Mouse (Mus musculus) myocyte (in vitro differentiated cells): ENCODE data around the gene Lamb3.

ENCODE experiments used
- CEBPB ChIP-seq: IDR thresholded peaks from 2 replicates; pipeline ENCODE4 v1.6.1; 2011; ENCODE audit warnings: mild to moderate bottlenecking, moderate library complexity; ENCODE audit not compliant: poor library complexity, insufficient read depth, severe bottlenecking
- MAX ChIP-seq: IDR thresholded peaks from one replicate; pipeline ENCODE4 v1.6.1; 2011; ENCODE audit warnings: low read depth, mild to moderate bottlenecking, control low read depth
- MYOD1 ChIP-seq, 3 experiments: IDR thresholded peaks; one replicate each; pipeline ENCODE4 v1.6.1; 2011; ENCODE audit warnings: control low read depth in 2 of 3, low read depth in 2 of 3, mild to moderate bottlenecking in 2 of 3, moderate library complexity in 1 of 3; ENCODE audit not compliant: insufficient read length in 2 of 3, control insufficient read depth in 1 of 3
- MYOG ChIP-seq, 3 experiments: IDR thresholded peaks; one replicate each; pipeline ENCODE4 v1.6.1; 2011; ENCODE audit warnings: control low read depth in 2 of 3, low read depth in 2 of 3, mild to moderate bottlenecking in 2 of 3; ENCODE audit not compliant: insufficient read length in 2 of 3, control insufficient read depth in 1 of 3, insufficient read depth in 1 of 3
- POLR2A ChIP-seq: IDR thresholded peaks from one replicate; pipeline ENCODE4 v1.6.1; 2011; ENCODE audit warnings: low read depth, mild to moderate bottlenecking, control low read depth, moderate library complexity; ENCODE audit not compliant: insufficient read length
- POLR2AphosphoS2 ChIP-seq: IDR thresholded peaks from one replicate; pipeline ENCODE4 v1.6.1; 2011; ENCODE audit warnings: low read depth, control low read depth; ENCODE audit not compliant: insufficient read length
- REST ChIP-seq: IDR thresholded peaks from one replicate; pipeline ENCODE4 v1.6.1; 2011; ENCODE audit warnings: mild to moderate bottlenecking, control low read depth, moderate library complexity; ENCODE audit not compliant: insufficient read depth, insufficient read length
- SRF ChIP-seq: IDR thresholded peaks from one replicate; pipeline ENCODE4 v1.6.1; 2011; ENCODE audit warnings: low read depth; ENCODE audit not compliant: control insufficient read depth, insufficient read length
- TCF12 ChIP-seq: IDR thresholded peaks from one replicate; pipeline ENCODE4 v1.6.1; 2011; ENCODE audit warnings: mild to moderate bottlenecking, control low read depth; ENCODE audit not compliant: poor library complexity, insufficient read depth, severe bottlenecking
- TCF3 ChIP-seq: IDR thresholded peaks from one replicate; pipeline ENCODE4 v1.6.1; 2011; ENCODE audit warnings: low read depth, control low read depth; ENCODE audit not compliant: insufficient read length
- USF1 ChIP-seq: IDR thresholded peaks from one replicate; pipeline ENCODE4 v1.6.1; 2011; ENCODE audit warnings: low read depth, mild to moderate bottlenecking, control low read depth, moderate library complexity

DNA sequence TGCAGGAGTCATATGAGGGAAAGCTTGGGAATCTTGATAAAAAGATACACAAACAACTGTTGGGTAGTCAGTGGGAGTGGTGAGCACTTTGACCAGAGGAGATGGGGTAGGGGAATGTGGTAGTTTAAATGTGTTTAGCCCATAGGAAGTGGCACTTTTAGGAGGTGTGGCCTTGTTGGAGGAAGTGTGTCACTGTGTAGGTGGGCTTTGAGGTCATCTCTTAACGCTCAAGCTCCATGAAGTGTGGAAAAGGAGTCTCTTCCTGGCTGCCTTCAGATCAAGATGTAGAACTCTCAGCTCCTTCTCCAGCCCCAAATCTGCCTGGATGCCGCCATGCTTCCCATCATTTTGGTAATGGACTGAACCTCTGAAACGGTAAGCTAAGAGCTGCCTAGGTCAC lies at the start of gene Lamb3:
- TF ChIP-seq USF1, result no peak
- TF ChIP-seq TCF12, result no peak
- TF ChIP-seq SRF, result no peak
- TF ChIP-seq MAX, result no peak
- no peak for TF ChIP-seq CEBPB
- TF ChIP-seq POLR2A, result no peak
- no peak for TF ChIP-seq TCF3
- TF ChIP-seq REST, result no peak
- TF ChIP-seq POLR2AphosphoS2, result no peak
- TF ChIP-seq MYOD1 (IDR thresholded peaks at IDR 0.05; ENCODE audit: control insufficient read depth in 1 of 3, insufficient read length in 2 of 3, low read depth in 2 of 3), result no peak
- TF ChIP-seq MYOG (IDR thresholded peaks at IDR 0.05; ENCODE audit: control insufficient read depth in 1 of 3, insufficient read depth in 1 of 3, insufficient read length in 2 of 3, low read depth in 2 of 3), result no peak
